Comparison of ENCODE assay signal across 8 mouse cellular contexts in the genomic region with DNA sequence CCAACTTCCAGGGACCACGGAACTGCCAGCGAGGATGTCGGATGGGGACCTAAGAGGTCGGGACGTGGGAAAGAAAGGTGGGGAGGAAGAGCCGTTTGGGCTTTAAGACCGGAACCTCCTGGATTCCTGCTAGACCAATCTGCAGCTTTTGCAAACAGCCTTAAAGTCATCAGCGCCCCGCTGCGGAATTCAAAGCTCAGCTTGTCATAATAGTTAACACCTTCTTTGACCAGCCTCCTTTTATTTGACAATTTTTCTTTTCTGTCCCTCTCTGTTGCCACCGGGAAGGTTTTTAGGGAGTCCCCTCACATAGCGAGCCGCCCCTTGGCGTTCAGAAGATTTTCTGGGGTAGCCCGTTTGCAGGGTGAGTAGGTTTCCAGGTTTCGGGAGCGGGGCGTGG. TPM values are rescaled to one million over a fixed set of nuclear protein-coding genes. Genes with fewer than 3 reads are reported as not detected.
A peak's percentile ranks its signal among the peaks of the same experiment; 100 is the strongest.
DNase-seq lines count a peak whose midpoint lies in the region; ATAC-seq and TF ChIP-seq lines count a peak whose summit lies in the region.

A gene (plus strand): TSS at position 192 of the 400 bp plus-strand sequence.

- no peak for ATAC-seq in lung, embryonic 15.5 days (ENCODE audit: borderline replicate concordance, extremely low read depth, low FRiP score, low TSS enrichment)
- no peak for ATAC-seq in embryonic facial prominence, embryonic 15.5 days (ENCODE audit: insufficient number of reproducible peaks, low FRiP score, low TSS enrichment, low read depth)
- ATAC-seq in hindbrain, embryonic 14.5 days (ENCODE audit: low FRiP score), result no peak
- ATAC-seq in liver, postnatal 0 days, result no peak
- no peak for ATAC-seq in stomach, embryonic 16.5 days (ENCODE audit: insufficient read depth, low FRiP score)

- 0 out of 2 replicates have a peak, but pooled peaks cover 3% of the 10 kb centered on the region for H3K36me3 ChIP-seq in lung, embryonic 15.5 days
- H3K36me3 ChIP-seq in embryonic facial prominence, embryonic 15.5 days, result peaks cover 12% of the 10 kb centered on the region; the same call in 1 of the 2 replicates
- peaks cover 8% of the 10 kb centered on the region for H3K36me3 ChIP-seq in hindbrain, embryonic 14.5 days (replicated peaks; ENCODE audit: control insufficient read depth, insufficient read depth)
- no peaks in the 10 kb centered on the region; the same call in 1 of the 2 replicates for H3K36me3 ChIP-seq in liver, postnatal 0 days (replicated peaks; ENCODE audit: insufficient read depth, low read length)
- no peaks in the 10 kb centered on the region for H3K36me3 ChIP-seq in stomach, embryonic 16.5 days (ENCODE audit: control insufficient read depth, insufficient read depth, low read length)

- no peak for TF ChIP-seq CTCF in liver, postnatal 0 days (IDR thresholded peaks at IDR 0.05; ENCODE audit: low read depth)

- peak within 1 kb of the TSS; percentile 97 for H3K4me2 ChIP-seq in lung, embryonic 15.5 days
- peak within 1 kb of the TSS; percentile 98 for H3K4me2 ChIP-seq in embryonic facial prominence, embryonic 15.5 days (replicated peaks)
- peak within 1 kb of the TSS; percentile 98 for H3K4me2 ChIP-seq in hindbrain, embryonic 14.5 days (replicated peaks)
- peak within 1 kb of the TSS; percentile 84 for H3K4me2 ChIP-seq in liver, postnatal 0 days (ENCODE audit: low read depth, low read length)
- H3K4me2 ChIP-seq in stomach, embryonic 16.5 days (ENCODE audit: low read depth, low read length), result peak within 1 kb of the TSS; percentile 99

- no peak within 1 kb of the TSS for H3K27ac ChIP-seq in lung, embryonic 15.5 days
- H3K27ac ChIP-seq in embryonic facial prominence, embryonic 15.5 days (replicated peaks), result 0 out of 2 replicates have a peak within 1 kb of the TSS, but pooled peaks have one; percentile 7
- H3K27ac ChIP-seq in hindbrain, embryonic 14.5 days, result peak within 1 kb of the TSS; percentile 46; the same call in 1 of the 2 replicates
- no peak within 1 kb of the TSS for H3K27ac ChIP-seq in liver, postnatal 0 days (ENCODE audit: low read depth)
- H3K27ac ChIP-seq in stomach, embryonic 16.5 days (ENCODE audit: low read length), result no peak within 1 kb of the TSS

- H3K9me3 ChIP-seq in lung, embryonic 15.5 days, result no peaks in the 10 kb centered on the region
- H3K9me3 ChIP-seq in embryonic facial prominence, embryonic 15.5 days (replicated peaks), result no peaks in the 10 kb centered on the region
- H3K9me3 ChIP-seq in hindbrain, embryonic 14.5 days (ENCODE audit: control insufficient read depth, low read length), result no peaks in the 10 kb centered on the region
- H3K9me3 ChIP-seq in liver, postnatal 0 days (ENCODE audit: low read length), result no peaks in the 10 kb centered on the region
- no peaks in the 10 kb centered on the region for H3K9me3 ChIP-seq in stomach, embryonic 16.5 days (replicated peaks; ENCODE audit: control insufficient read depth, low read length)

- H3K4me3 ChIP-seq in lung, embryonic 15.5 days, result peak within 1 kb of the TSS; percentile 54
- H3K4me3 ChIP-seq in embryonic facial prominence, embryonic 15.5 days (replicated peaks), result peak within 1 kb of the TSS; percentile 61
- H3K4me3 ChIP-seq in hindbrain, embryonic 14.5 days (replicated peaks; ENCODE audit: low read length), result peak within 1 kb of the TSS; percentile 72
- H3K4me3 ChIP-seq in liver, postnatal 0 days (ENCODE audit: low read depth, low read length), result peak within 1 kb of the TSS; percentile 47
- H3K4me3 ChIP-seq in stomach, embryonic 16.5 days (replicated peaks; ENCODE audit: low read length), result peak within 1 kb of the TSS; percentile 60

- H3K27me3 ChIP-seq in lung, embryonic 15.5 days, result peaks cover 45% of the 10 kb centered on the region
- peaks cover 27% of the 10 kb centered on the region for H3K27me3 ChIP-seq in embryonic facial prominence, embryonic 15.5 days
- H3K27me3 ChIP-seq in hindbrain, embryonic 14.5 days (ENCODE audit: control insufficient read depth, insufficient read depth, low read length), result peaks cover 32% of the 10 kb centered on the region
- peaks cover 48% of the 10 kb centered on the region for H3K27me3 ChIP-seq in liver, postnatal 0 days (ENCODE audit: insufficient read depth, low read length)
- peaks cover 7% of the 10 kb centered on the region for H3K27me3 ChIP-seq in stomach, embryonic 16.5 days (ENCODE audit: control insufficient read depth, insufficient read depth, low read length)

- under 1% methylated on average over 18 of the region's 18 CpGs for WGBS in lung, embryonic 15.5 days
- under 1% methylated on average over 18 of the region's 18 CpGs for WGBS in embryonic facial prominence, embryonic 15.5 days
- WGBS in hindbrain, embryonic 14.5 days, result 0% methylated on average over 18 of the region's 18 CpGs
- 1% methylated on average over 18 of the region's 18 CpGs for WGBS in liver, postnatal 0 days (ENCODE audit: insufficient replicate concordance)
- 3% methylated on average over 18 of the region's 18 CpGs for WGBS in stomach, embryonic 16.5 days

- no peak for DNase-seq in lung, postnatal 10 days
- no peak for DNase-seq in hindbrain, embryonic 14.5 days (ENCODE audit: low spot score)
- no peak for DNase-seq in liver, postnatal 0 days
- DNase-seq in cerebellum, adult 9-10 months, result no peak
- no peak for DNase-seq in urinary bladder, postnatal 10 days (ENCODE audit: low spot score)

- H3K4me1 ChIP-seq in lung, embryonic 15.5 days, result peaks cover 31% of the 10 kb centered on the region
- peaks cover 37% of the 10 kb centered on the region for H3K4me1 ChIP-seq in embryonic facial prominence, embryonic 15.5 days
- peaks cover 26% of the 10 kb centered on the region for H3K4me1 ChIP-seq in hindbrain, embryonic 14.5 days (replicated peaks; ENCODE audit: control insufficient read depth, insufficient read depth, low read length)
- H3K4me1 ChIP-seq in liver, postnatal 0 days (ENCODE audit: insufficient read depth), result peaks cover 24% of the 10 kb centered on the region
- peaks cover 19% of the 10 kb centered on the region for H3K4me1 ChIP-seq in stomach, embryonic 16.5 days (ENCODE audit: control insufficient read depth, insufficient read depth, low read length)

- no peak for TF ChIP-seq EP300 in liver, postnatal 0 days (IDR thresholded peaks at IDR 0.05; ENCODE audit: low read depth)

- peak within 1 kb of the TSS; percentile 49 for H3K9ac ChIP-seq in lung, embryonic 15.5 days
- peak within 1 kb of the TSS; percentile 31 for H3K9ac ChIP-seq in embryonic facial prominence, embryonic 15.5 days
- peak within 1 kb of the TSS; percentile 75 for H3K9ac ChIP-seq in hindbrain, embryonic 14.5 days
- peak within 1 kb of the TSS; percentile 50 for H3K9ac ChIP-seq in liver, postnatal 0 days (replicated peaks)
- peak within 1 kb of the TSS; percentile 71 for H3K9ac ChIP-seq in stomach, embryonic 16.5 days (ENCODE audit: low read length)

RNA-seq across cellular contexts. Expression of the gene that starts here (rescaled TPM):
- 0.15 and 0.23 TPM in 2 replicates for polyA plus RNA-seq in lung, embryonic 15.5 days (2015; fragmentation: Nextera tagmentation; extraction: Ambion mirVana)
- polyA plus RNA-seq in embryonic facial prominence, embryonic 15.5 days (2015; fragmentation: Nextera tagmentation; extraction: Ambion mirVana), result 1.3 TPM in 2 replicates
- 1.2 and 1.7 TPM in 2 replicates for polyA plus RNA-seq in hindbrain, embryonic 14.5 days (2014; fragmentation: Nextera tagmentation; extraction: Ambion mirVana)
- polyA plus RNA-seq in liver, postnatal 0 days (2015; fragmentation: Nextera tagmentation; extraction: Ambion mirVana), result 0.05 TPM in 1 of 2 replicates, not detected in the other
- polyA plus RNA-seq in stomach, embryonic 16.5 days (2015; fragmentation: Nextera tagmentation; extraction: Ambion mirVana), result 0.81 and 0.96 TPM in 2 replicates

Comparison
In these comparisons a context has a peak if more than half of its experiments do, and no peak if none do; other contexts are left out.
1. H3K27ac ChIP-seq: peak in embryonic facial prominence, embryonic 15.5 days (single experiment) and hindbrain, embryonic 14.5 days (single experiment); none in lung, embryonic 15.5 days (single experiment), liver, postnatal 0 days (single experiment) and stomach, embryonic 16.5 days (single experiment).
2. Peak in every context shown above with its lines, with median percentiles within 50 percentile points of each other: H3K4me2 ChIP-seq, H3K4me3 ChIP-seq and H3K9ac ChIP-seq.